ENCODE assay signal across 20 mouse cellular contexts in the genomic region with DNA sequence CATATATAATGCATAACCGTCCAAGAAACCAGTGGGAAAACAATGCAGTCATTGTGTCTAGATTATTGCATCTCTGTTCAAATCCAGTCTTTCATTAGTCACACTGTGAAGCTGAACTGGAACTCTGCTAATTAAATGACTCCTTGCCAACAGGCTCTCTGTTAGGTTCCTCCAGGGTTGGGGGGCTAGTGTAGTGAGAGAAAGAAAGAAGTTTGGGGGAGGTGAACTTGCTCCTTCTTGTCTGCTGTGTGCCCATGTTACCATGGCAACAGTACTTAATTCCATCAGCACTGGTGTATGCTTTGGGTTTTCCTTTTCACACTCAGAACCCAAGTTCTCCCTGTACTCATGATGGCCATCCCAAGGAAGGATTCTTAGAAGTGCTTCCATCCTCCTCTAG.
A peak's percentile ranks its signal among the peaks of the same experiment; 100 is the strongest.
DNase-seq lines count a peak whose midpoint lies in the region; ATAC-seq and TF ChIP-seq lines count a peak whose summit lies in the region.
"Had no signal": no experiment of that assay in that cellular context is flagged by ENCODE, and none has a peak within 500 bp of the region (broad histone marks: within the 10 kb centered on the region; RNA-seq: fewer than 3 reads in every experiment).

No protein-coding gene starts in this region.

- 41% methylated on average over 1 of the region's 1 CpGs for WGBS in hindbrain, embryonic 14.5 days
- WGBS in hindbrain, embryonic 13.5 days, result 59% methylated on average over 1 of the region's 1 CpGs
- WGBS in midbrain, embryonic 13.5 days, result 47% methylated on average over 1 of the region's 1 CpGs
- WGBS in midbrain, embryonic 11.5 days, result 59% methylated on average over 1 of the region's 1 CpGs
- 14% methylated on average over 1 of the region's 1 CpGs for WGBS in forebrain, postnatal 0 days

- H3K4me2 ChIP-seq in hindbrain, embryonic 14.5 days (replicated peaks), result no peak overlapping the region
- no peak overlapping the region for H3K4me2 ChIP-seq in hindbrain, embryonic 13.5 days
- H3K4me2 ChIP-seq in midbrain, embryonic 13.5 days (replicated peaks), result no peak overlapping the region
- no peak overlapping the region for H3K4me2 ChIP-seq in midbrain, embryonic 11.5 days
- no peak overlapping the region for H3K4me2 ChIP-seq in forebrain, postnatal 0 days (ENCODE audit: low read depth)
- H3K4me2 ChIP-seq: limb, embryonic 12.5 days; liver, embryonic 11.5 days had no signal

- no peak for TF ChIP-seq POLR2A in cortical plate, adult 2 months (IDR thresholded peaks at IDR 0.05; ENCODE audit: extremely low read depth, insufficient read depth, low read length)

- TF ChIP-seq CTCF in cortical plate, adult 2 months (IDR thresholded peaks at IDR 0.05; ENCODE audit: extremely low read depth, insufficient read depth, low read length), result no peak
- no peak for TF ChIP-seq CTCF in forebrain, postnatal 0 days (IDR thresholded peaks at IDR 0.05; ENCODE audit: low read depth)

- no peaks in the 10 kb centered on the region for H3K9me3 ChIP-seq in hindbrain, embryonic 14.5 days (ENCODE audit: control insufficient read depth, low read length)
- no peaks in the 10 kb centered on the region for H3K9me3 ChIP-seq in hindbrain, embryonic 13.5 days
- H3K9me3 ChIP-seq in midbrain, embryonic 13.5 days, result no peaks in the 10 kb centered on the region
- H3K9me3 ChIP-seq in midbrain, embryonic 11.5 days (ENCODE audit: control insufficient read depth, low read length), result no peaks in the 10 kb centered on the region
- no peaks in the 10 kb centered on the region for H3K9me3 ChIP-seq in forebrain, postnatal 0 days (ENCODE audit: low read length)
- H3K9me3 ChIP-seq: limb, embryonic 12.5 days; midbrain, embryonic 10.5 days had no signal

- ATAC-seq in hindbrain, embryonic 14.5 days (ENCODE audit: low FRiP score), result 0 out of 2 replicates have a peak, but pooled peaks have one; percentile 48
- ATAC-seq in hindbrain, embryonic 13.5 days (ENCODE audit: low FRiP score), result no peak
- ATAC-seq in midbrain, embryonic 13.5 days, result peak; percentile 37; the same call in 1 of the 2 replicates
- no peak for ATAC-seq in midbrain, embryonic 11.5 days (ENCODE audit: low FRiP score)
- no peak for ATAC-seq in forebrain, postnatal 0 days
- ATAC-seq: inflammation-experienced regulatory T-cells, adult 6 months; liver, postnatal 0 days; lung, postnatal 0 days had no signal

- DNase-seq in hindbrain, embryonic 14.5 days (ENCODE audit: low spot score), result no peak
- no peak for DNase-seq in midbrain, embryonic 11.5 days (ENCODE audit: low spot score, missing footprints)
- DNase-seq in forebrain, postnatal 0 days, result peak; percentile 17
- no peak for DNase-seq in spleen, postnatal 36 days (ENCODE audit: low spot score in 2 of 2)
- DNase-seq: cerebellum, adult 2 months; cerebellum, postnatal 36 days; gastrocnemius, postnatal 25 days; kidney, adult 18-20 months; liver, postnatal 0 days; right cerebral cortex, postnatal 25 days; thymus, postnatal 25 days had no signal

- no peaks in the 10 kb centered on the region for H3K4me1 ChIP-seq in hindbrain, embryonic 14.5 days (replicated peaks; ENCODE audit: control insufficient read depth, insufficient read depth, low read length)
- no peaks in the 10 kb centered on the region for H3K4me1 ChIP-seq in hindbrain, embryonic 13.5 days (replicated peaks)
- H3K4me1 ChIP-seq in midbrain, embryonic 13.5 days (replicated peaks), result 0 out of 2 replicates have a peak, but pooled peaks cover 7% of the 10 kb centered on the region
- peaks cover 2% of the 10 kb centered on the region; the same call in 1 of the 2 replicates for H3K4me1 ChIP-seq in midbrain, embryonic 11.5 days (ENCODE audit: control insufficient read depth, insufficient read depth, low read length)
- H3K4me1 ChIP-seq in cortical plate, adult 2 months (ENCODE audit: control insufficient read depth, insufficient read depth, low read length), result peaks cover 2% of the 10 kb centered on the region; the same call in 1 of the 2 replicates
- H3K4me1 ChIP-seq in forebrain, postnatal 0 days (ENCODE audit: insufficient read depth), result no peaks in the 10 kb centered on the region

- H3K27ac ChIP-seq in hindbrain, embryonic 14.5 days, result no peak overlapping the region
- no peak overlapping the region for H3K27ac ChIP-seq in hindbrain, embryonic 13.5 days
- no peak overlapping the region for H3K27ac ChIP-seq in midbrain, embryonic 13.5 days
- no peak overlapping the region for H3K27ac ChIP-seq in midbrain, embryonic 11.5 days (ENCODE audit: low read depth, low read length)
- H3K27ac ChIP-seq in cortical plate, adult 2 months (ENCODE audit: insufficient read depth, low read length), result peak overlapping the region; percentile 43
- H3K27ac ChIP-seq in forebrain, postnatal 0 days (ENCODE audit: low read depth, low read length), result no peak overlapping the region
- H3K27ac ChIP-seq: limb, embryonic 12.5 days; macrophage; midbrain, embryonic 10.5 days had no signal

- no peaks in the 10 kb centered on the region for H3K27me3 ChIP-seq in hindbrain, embryonic 14.5 days (ENCODE audit: control insufficient read depth, insufficient read depth, low read length)
- no peaks in the 10 kb centered on the region for H3K27me3 ChIP-seq in hindbrain, embryonic 13.5 days
- H3K27me3 ChIP-seq in midbrain, embryonic 13.5 days, result no peaks in the 10 kb centered on the region
- H3K27me3 ChIP-seq in midbrain, embryonic 11.5 days (ENCODE audit: control insufficient read depth, insufficient read depth, low read length), result no peaks in the 10 kb centered on the region
- no peaks in the 10 kb centered on the region for H3K27me3 ChIP-seq in forebrain, postnatal 0 days (ENCODE audit: insufficient read depth, low read length)
- H3K27me3 ChIP-seq: limb, embryonic 12.5 days had no signal

- no peak overlapping the region for H3K9ac ChIP-seq in hindbrain, embryonic 14.5 days
- H3K9ac ChIP-seq in hindbrain, embryonic 13.5 days, result no peak overlapping the region
- no peak overlapping the region for H3K9ac ChIP-seq in midbrain, embryonic 13.5 days (replicated peaks)
- H3K9ac ChIP-seq in midbrain, embryonic 11.5 days (ENCODE audit: low read length), result no peak overlapping the region
- H3K9ac ChIP-seq in forebrain, postnatal 0 days, result no peak overlapping the region
- H3K9ac ChIP-seq: limb, embryonic 12.5 days; liver, postnatal 0 days had no signal

- no peaks in the 10 kb centered on the region for H3K36me3 ChIP-seq in hindbrain, embryonic 14.5 days (replicated peaks; ENCODE audit: control insufficient read depth, insufficient read depth)
- H3K36me3 ChIP-seq in hindbrain, embryonic 13.5 days, result no peaks in the 10 kb centered on the region
- H3K36me3 ChIP-seq in midbrain, embryonic 13.5 days, result no peaks in the 10 kb centered on the region
- no peaks in the 10 kb centered on the region for H3K36me3 ChIP-seq in midbrain, embryonic 11.5 days (ENCODE audit: control insufficient read depth, insufficient read depth, low read length)
- no peaks in the 10 kb centered on the region for H3K36me3 ChIP-seq in forebrain, postnatal 0 days (ENCODE audit: insufficient read depth)
- H3K36me3 ChIP-seq: limb, embryonic 12.5 days; midbrain, embryonic 10.5 days had no signal

- H3K4me3 ChIP-seq in hindbrain, embryonic 14.5 days (replicated peaks; ENCODE audit: low read length), result no peak overlapping the region
- H3K4me3 ChIP-seq in hindbrain, embryonic 13.5 days, result no peak overlapping the region
- no peak overlapping the region for H3K4me3 ChIP-seq in midbrain, embryonic 13.5 days (replicated peaks)
- no peak overlapping the region for H3K4me3 ChIP-seq in midbrain, embryonic 11.5 days (ENCODE audit: low read depth, low read length)
- H3K4me3 ChIP-seq in cortical plate, adult 2 months (ENCODE audit: insufficient read depth, low read length), result no peak overlapping the region
- H3K4me3 ChIP-seq in forebrain, postnatal 0 days (ENCODE audit: low read depth, low read length), result no peak overlapping the region
- H3K4me3 ChIP-seq: limb, embryonic 12.5 days; midbrain, embryonic 10.5 days had no signal

Comparison
In these comparisons a context has a peak if more than half of its experiments do, and no peak if none do; other contexts are left out.
1. ATAC-seq: peak in hindbrain, embryonic 14.5 days (single experiment) and midbrain, embryonic 13.5 days (single experiment); none in hindbrain, embryonic 13.5 days (single experiment), midbrain, embryonic 11.5 days (single experiment) and forebrain, postnatal 0 days (single experiment).